Mouse (Mus musculus) splenic B cell, adult 2 months (primary cell): Measurements from ENCODE around the gene Ddx54.

ENCODE experiments used
- DNase-seq: peaks from one replicate; pipeline ENCODE4 v3.0.0-alpha.2; 2011; ENCODE audit warnings: low read depth, low spot score
- H3K27me3 ChIP-seq: 2 replicates; pipeline ENCODE4 v1.6.1; 2012; ENCODE audit warnings: mild to moderate bottlenecking, low read length, moderate library complexity, mixed read lengths; ENCODE audit not compliant: control insufficient read depth, poor library complexity, insufficient read depth, severe bottlenecking
- H3K36me3 ChIP-seq: 2 replicates; pipeline ENCODE4 v1.6.1; 2012; ENCODE audit warnings: mild to moderate bottlenecking, low read length, moderate library complexity, mixed read lengths; ENCODE audit not compliant: control insufficient read depth, poor library complexity, insufficient read depth, severe bottlenecking

Ddx54 gene

DNA sequence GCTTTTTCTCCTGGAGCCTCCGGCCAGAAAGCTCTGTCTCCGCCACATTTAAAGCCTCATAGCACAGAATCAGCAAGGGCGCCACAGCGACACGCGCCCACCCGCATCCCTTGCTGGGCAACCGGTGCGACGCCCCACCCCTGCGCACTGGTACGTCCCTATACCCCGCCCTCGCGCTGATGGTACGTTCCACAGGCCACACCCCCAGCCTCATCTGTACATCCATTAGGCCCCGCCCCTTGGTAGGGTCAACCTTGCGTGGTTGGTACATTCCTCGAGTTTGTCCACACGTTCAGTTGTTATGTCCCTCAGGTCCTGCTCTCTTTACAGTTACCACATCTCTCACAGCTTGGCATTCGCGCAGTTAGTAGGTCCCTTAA is at the start of gene Ddx54, which contains the start of gene Rita1:
Gene Ddx54 (plus strand): TSS at position 298 of the 380 bp plus-strand sequence.
Gene Rita1 (minus strand): TSS at position 148 of the 380 bp plus-strand sequence.
- DNase-seq: peak; percentile 97
- H3K27me3 ChIP-seq: no peaks in the 10 kb centered on the region
- H3K36me3 ChIP-seq: 0 out of 2 replicates have a peak, but pooled peaks cover 2% of the 10 kb centered on the region

DNA sequence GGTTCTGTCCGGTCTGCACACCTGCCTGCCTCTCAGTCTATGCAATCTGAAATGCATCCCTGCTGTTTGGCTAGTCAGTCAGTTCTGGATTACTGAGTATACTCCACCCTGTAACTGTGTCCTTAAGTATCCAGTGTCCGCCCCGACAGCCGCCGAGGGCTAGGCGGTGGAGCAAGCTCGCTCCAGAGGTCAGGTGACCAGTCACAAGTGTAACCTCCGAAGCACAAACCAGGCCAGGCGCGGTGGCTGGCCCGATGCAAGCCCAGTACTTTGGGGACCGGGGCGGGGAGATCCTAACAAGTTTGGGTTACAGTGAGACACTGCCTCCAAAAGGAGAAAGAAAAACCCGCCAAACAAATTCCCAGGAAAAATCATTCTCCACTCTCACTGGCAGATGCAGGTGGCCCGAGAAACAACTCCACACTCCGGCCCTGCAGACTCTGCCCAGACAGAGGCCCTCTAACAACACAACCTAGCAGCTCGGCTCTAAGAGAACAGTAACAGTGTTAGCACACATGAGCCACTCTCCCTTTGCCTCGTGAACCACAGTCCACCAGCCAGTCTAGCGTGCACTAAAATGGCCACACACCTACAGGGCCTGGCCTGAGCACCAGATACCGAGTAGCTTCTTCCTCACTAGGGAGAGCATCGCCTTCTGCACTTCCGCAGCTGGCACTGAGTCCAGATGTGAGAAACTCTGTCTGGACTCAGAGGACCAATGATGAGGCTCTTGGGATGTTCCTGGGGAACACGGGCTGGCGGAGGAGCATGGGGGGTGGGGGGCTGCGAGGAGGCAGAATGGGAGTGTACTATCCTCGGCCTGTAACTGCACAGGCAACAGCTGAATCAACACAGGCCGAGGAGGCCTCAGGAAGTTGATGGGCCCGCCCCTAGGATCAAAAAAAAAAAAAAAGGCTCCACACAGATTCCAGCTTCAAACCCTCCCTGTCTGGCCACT is 49.3 kb upstream of the Ddx54 start:
- Histone ChIP-seq H3K36me3 (0 out of 2 replicates have a peak, but pooled peaks cover 2% of the 10 kb centered on the region), H3K27me3 (no peaks in the 10 kb centered on the region)
- DNase-seq: no peak

DNA sequence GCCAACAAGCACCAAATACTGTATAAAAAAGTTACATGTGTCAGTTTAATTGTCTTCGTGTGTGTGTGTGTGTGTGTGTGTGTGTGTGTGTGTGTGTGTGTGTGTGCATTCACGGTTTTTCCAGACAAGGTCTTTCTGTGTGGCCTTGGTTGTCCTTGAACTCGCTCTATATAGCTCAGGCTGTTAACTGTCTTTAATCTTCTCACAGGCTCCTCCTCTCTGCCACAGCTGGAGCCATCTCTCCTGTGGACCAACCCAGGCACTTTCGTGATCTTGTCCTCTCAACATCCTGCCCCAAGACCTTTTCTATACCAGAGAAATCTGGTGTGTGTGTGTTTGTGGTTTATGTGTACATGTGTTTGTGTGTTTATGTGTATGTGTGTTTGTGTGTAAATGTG is 48.6 kb upstream of the Ddx54 start:
- H3K27me3 ChIP-seq: no peaks in the 10 kb centered on the region
- 0 out of 2 replicates have a peak, but pooled peaks cover 2% of the 10 kb centered on the region for H3K36me3 ChIP-seq
- DNase-seq: no peak

DNA sequence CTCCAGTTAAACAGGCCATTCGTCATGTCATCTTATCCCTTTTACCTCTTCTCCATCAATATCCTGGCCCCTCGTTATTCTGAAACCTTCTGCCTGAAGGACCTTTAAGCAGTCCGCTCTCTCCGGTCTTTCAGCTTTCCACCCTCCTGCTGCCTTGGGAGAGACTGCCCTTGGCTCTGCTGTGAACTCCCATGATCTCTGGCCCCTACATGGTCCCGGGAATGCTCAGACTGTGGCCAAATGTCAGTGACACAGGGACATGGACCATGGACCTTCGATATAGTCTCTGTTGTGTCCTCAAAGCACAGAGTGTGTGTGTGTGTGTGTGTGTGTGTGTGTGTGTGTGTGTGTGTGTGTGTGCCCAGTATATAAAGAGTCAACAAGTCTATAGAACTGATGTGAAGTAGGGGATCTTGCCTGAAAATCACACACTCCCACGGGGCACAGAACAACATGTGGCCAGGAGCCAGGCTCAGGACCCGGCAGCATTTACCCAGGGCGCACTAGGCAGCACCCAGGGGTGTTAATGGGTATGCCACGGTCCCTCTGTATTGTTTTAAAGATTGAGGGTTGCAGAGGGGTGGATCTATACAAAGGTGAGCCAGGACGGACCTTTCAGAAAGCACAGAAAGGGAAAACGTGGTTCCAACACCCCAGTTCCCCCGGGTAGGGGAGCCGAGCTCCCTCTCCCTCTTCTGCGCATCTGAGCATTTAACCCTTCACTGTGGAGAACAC is 47.2 kb upstream of the Ddx54 start:
- 0 out of 2 replicates have a peak, but pooled peaks cover 2% of the 10 kb centered on the region for H3K36me3 ChIP-seq
- H3K27me3 ChIP-seq: no peaks in the 10 kb centered on the region
- DNase-seq: no peak

DNA sequence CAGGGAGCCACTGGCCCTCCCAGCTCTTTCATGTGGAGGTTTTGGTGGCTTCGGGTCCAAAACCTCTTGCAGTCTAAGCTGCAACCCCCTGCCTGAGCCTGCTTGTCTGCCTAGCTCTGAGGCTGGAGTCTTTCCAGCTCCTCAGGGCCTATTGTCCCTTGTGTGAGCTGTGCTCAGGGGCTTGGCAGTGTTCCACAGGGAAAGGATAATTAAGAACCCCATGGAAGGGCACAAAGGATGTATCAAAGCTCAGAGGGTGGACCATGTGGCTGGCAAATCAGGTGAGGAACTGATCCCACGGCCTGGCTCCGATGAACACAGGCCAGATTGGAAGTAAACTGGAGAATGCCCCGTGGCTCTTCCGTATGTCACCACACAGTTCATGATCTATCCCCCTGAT is 46.4 kb upstream of the Ddx54 start:
- no peaks in the 10 kb centered on the region for H3K27me3 ChIP-seq
- no peak for DNase-seq

DNA sequence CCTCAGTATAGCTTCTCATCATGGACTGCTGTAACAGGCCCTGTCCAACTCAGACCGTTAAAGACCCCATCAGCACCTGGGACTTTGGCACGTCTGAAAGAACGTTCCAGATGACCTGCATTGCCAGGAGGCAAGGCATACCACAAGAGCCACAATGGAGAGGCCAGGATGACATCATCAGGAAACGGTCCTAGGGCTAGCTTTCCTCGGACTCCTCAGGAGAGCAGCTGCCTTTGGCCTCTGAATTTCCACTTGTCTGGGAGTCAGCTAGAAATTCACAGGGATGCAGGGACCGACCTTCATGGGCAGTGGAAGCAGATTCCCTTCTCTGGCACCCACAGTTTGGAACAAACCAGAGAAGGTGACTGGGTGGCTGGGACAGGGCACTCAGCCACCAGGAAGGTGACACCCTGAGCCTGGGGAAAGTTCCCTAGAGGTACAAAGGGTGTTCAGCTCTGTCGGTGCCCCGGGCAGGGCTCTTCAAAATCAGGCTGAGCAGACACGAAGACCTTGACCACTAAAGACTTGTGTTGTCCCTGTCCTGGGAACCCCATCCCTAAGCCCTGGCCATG is 45.8 kb upstream of the Ddx54 start:
- H3K36me3 ChIP-seq: 0 out of 2 replicates have a peak, but pooled peaks cover 2% of the 10 kb centered on the region
- H3K27me3 ChIP-seq: no peaks in the 10 kb centered on the region
- no peak for DNase-seq

More for the DNA sequence above, 46.4 kb upstream of the Ddx54 start:
- 0 out of 2 replicates have a peak, but pooled peaks cover 2% of the 10 kb centered on the region for H3K36me3 ChIP-seq

DNA sequence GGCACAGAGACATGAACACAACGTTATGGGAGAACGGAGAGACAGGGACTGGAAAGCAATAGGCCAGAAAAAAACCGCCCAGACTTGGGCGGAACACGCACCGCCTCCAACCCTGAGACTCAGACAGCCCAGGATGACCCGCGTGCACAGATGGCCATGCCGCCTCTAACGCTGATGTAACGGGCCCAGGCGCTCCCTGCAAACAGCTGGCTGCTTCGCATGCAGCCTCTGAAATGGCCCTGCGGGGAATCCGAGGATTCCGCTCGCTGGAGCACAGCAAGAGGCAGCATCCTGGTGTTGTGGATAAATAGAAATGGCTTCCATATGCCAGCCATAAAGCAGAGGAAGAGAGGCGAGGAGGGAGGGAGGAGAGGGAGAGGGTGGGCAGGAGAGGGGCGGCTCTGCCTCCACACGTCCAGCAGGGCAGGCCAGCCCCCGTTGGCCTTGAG is 45.3 kb upstream of the Ddx54 start:
- no peak for DNase-seq
- Histone ChIP-seq H3K36me3 (0 out of 2 replicates have a peak, but pooled peaks cover 2% of the 10 kb centered on the region), H3K27me3 (no peaks in the 10 kb centered on the region)

DNA sequence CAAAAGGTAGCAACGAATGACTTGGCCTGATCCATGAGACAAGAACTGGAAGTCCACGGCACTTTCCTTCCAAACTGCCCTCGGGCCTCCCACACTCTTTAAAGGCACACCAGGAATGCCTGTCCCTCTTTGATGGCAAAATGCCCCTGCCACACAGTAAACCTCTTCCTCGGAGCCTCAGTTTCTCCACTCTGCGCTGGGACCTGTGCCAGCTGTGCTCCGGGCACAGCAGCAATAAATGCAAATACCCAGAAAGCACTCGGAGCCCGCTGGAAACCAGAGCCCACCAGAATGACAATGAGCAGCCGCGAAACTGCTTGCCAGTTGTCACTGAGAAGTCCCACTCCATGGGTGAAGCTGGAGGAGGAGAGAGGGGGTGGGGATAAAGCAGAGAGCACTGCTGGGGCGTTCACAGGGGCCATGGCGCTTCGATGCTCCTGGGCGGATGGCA is 44.8 kb upstream of the Ddx54 start:
- Histone ChIP-seq H3K27me3 (no peaks in the 10 kb centered on the region), H3K36me3 (0 out of 2 replicates have a peak, but pooled peaks cover 2% of the 10 kb centered on the region)
- no peak for DNase-seq

DNA sequence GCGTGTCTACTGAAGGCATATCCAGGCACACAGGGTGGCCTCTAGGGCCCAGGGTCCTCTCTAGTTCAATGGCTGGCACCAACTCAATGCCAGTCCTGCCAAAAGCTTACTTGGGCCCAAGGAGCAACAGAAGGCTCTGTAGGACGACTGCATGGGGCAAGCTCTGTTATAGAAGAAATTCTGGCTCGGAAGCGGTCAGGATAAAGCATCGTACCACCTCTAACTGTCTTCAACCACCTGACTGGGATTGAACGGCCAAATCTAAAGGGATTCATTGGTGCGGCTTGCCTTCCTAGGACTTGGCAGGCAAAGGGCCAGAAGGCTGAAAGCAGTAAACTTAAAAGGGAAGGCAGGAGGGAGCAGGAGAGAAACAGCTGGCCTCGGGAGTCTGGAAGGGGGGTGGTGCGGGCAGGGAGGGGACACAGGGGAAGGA is 44.2 kb upstream of the Ddx54 start:
- no peak for DNase-seq
- no peaks in the 10 kb centered on the region for H3K27me3 ChIP-seq
- 0 out of 2 replicates have a peak, but pooled peaks cover 2% of the 10 kb centered on the region for H3K36me3 ChIP-seq

DNA sequence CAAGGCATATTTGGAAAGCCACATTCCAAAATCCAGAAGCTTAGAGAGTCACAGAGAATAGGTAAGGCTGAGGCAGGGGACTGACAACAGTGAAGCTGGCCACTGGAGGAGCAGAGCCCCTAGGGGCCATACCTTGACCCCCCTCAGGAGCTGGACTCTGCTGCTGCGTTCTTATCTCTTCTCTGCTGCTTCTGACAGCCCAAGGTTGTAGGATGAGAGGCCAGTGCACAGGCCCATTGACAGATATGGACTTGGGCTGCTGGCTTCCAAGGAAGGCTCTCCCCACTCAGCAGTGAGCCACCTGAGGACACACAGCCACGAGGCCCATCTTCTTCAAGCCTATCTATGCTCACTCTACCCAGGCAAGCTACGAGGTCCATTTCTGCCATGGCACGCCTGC is 43.6 kb upstream of the Ddx54 start:
- Histone ChIP-seq H3K36me3 (0 out of 2 replicates have a peak, but pooled peaks cover 2% of the 10 kb centered on the region), H3K27me3 (no peaks in the 10 kb centered on the region)
- no peak for DNase-seq

DNA sequence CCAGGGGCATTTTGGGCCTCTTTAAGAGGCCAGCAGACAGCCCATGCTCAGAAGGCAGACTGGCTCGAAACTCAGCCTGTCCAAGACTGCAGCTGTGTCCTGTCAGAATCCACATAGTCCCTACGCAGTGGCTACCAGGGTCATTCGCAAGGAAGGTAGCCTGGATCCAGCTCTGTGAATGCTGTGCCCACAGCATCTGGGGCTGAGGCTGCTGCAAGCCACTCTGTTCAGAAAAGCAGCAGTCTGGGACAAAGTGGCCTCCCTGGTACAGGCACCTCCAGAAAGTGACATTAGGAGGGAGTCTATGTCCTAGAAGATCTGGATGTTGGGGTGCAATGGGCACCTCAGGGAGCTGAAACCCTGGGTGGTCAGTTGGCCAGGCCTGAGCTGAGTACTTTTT is 42.7 kb upstream of the Ddx54 start:
- no peak for DNase-seq
- 0 out of 2 replicates have a peak, but pooled peaks cover 2% of the 10 kb centered on the region for H3K36me3 ChIP-seq
- H3K27me3 ChIP-seq: no peaks in the 10 kb centered on the region

DNA sequence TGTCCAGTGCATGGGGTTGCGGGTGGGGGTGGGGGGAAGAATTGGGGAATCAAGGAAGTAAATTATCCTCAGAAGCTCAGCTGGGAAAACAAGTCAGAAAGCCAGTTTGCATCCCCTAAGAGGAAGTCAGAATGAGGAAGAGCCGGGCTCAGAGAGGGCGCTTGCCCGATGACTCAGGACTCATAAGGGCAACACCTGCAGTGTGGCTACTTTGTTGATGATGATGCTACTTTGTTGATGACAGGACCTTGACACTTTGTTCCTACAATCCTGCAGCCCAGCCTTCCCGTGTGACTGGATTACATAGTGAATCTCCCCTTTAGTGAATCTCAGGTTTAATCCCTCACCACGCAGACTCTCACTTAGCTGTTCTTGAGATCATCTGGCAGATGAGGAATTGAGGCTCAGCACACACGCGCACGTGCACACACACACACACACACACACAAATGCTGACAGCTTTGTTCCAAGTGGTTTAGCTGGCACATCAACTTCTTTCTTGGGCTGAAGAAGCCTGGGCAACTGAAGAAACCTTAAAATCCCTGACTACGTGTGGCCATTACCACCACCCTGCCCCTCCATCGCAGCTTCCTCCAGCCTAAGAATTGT is 42.1 kb upstream of the Ddx54 start:
- Histone ChIP-seq H3K36me3 (0 out of 2 replicates have a peak, but pooled peaks cover 2% of the 10 kb centered on the region), H3K27me3 (no peaks in the 10 kb centered on the region)
- peak; percentile 38 for DNase-seq

DNA sequence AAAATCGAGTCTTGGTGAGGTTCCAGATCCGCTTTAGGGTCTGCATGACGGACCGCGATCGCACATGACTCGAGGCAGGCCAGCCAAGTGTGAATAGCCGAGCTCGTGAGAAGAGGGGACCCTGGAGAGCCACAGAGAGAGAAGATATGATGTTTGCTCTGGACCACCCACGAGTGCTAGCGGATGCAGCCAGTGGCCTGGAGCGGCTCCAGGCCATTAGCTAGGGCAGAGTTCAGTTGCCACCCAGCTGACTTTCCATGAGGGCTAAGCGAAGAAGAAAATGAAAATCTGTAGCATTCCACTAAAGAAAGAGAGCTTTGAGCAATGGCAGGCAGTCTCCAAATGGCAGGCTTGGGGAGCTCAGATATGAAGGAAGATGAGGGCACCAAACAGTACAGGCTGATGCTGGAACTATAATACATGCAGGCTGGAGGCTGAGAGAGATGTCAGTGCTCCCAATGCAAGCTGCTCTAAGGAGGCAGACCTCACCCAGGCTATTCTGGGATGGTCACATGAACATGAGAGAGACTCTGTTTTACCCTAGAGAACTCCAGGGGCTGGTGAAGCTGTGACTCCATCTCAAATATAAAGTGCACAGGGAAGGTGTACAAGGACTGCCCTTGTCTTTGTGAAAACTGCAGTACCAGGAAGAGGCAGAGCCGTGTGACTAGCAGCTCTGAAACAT is 41.3 kb upstream of the Ddx54 start:
- no peak for DNase-seq
- Histone ChIP-seq H3K36me3 (0 out of 2 replicates have a peak, but pooled peaks cover 2% of the 10 kb centered on the region), H3K27me3 (no peaks in the 10 kb centered on the region)
